Mouse (Mus musculus) midbrain, postnatal 0 days (tissue): ENCODE measurements around the gene Cntn1. TPM values are rescaled to one million over a fixed set of nuclear protein-coding genes. Genes with fewer than 3 reads are reported as not detected.

Experiments used
- ATAC-seq: fragments of 200-750 bp; cut with Nextera tagmentation; 2 replicates; pipeline ENCODE4 v1.8.0; 2017; ENCODE audit warnings: moderate number of reproducible peaks, mild to moderate bottlenecking, moderate TSS enrichment, moderate library complexity; ENCODE audit not compliant: low FRiP score
- DNase-seq: peaks from one replicate; pipeline ENCODE4 v3.0.0-alpha.2; 2015; ENCODE audit warnings: low spot score
- H3K27ac ChIP-seq: fragments of 300-500 bp; sonication (generic); 2 replicates; pipeline ENCODE4 v1.5.1; 2014; ENCODE audit warnings: low read depth, mild to moderate bottlenecking, low read length, mixed read lengths
- H3K27me3 ChIP-seq: fragments of 300-500 bp; sonication (generic); 2 replicates; pipeline ENCODE4 v1.6.1; 2014; ENCODE audit warnings: low read length, control low read depth, mixed read lengths; ENCODE audit not compliant: insufficient read depth
- H3K36me3 ChIP-seq: fragments of 300-500 bp; sonication (generic); 2 replicates; pipeline ENCODE4 v1.6.1; 2014; ENCODE audit warnings: low read length, control low read depth, mixed read lengths; ENCODE audit not compliant: insufficient read depth
- H3K4me1 ChIP-seq: fragments of 300-500 bp; sonication (generic); 2 replicates; pipeline ENCODE4 v1.6.1; 2014; ENCODE audit warnings: mild to moderate bottlenecking, control low read depth, antibody characterized with exemption, low read length, mixed read lengths; ENCODE audit not compliant: insufficient read depth
- H3K4me2 ChIP-seq: fragments of 300-500 bp; sonication (generic); 2 replicates; pipeline ENCODE4 v1.6.1; 2014; ENCODE audit warnings: low read depth, mild to moderate bottlenecking, low read length, mixed read lengths; ENCODE audit not compliant: poor library complexity, severe bottlenecking
- H3K4me3 ChIP-seq: fragments of 300-500 bp; sonication (generic); 2 replicates; pipeline ENCODE4 v1.5.1; 2014; ENCODE audit warnings: low read depth, mild to moderate bottlenecking, low read length, moderate library complexity
- H3K9ac ChIP-seq: fragments of 300-500 bp; sonication (generic); replicated peaks from 2 replicates; pipeline ENCODE4 v1.6.1; 2014; ENCODE audit warnings: mild to moderate bottlenecking, low read length, moderate library complexity, mixed read lengths; ENCODE audit not compliant: poor library complexity, severe bottlenecking
- H3K9me3 ChIP-seq: fragments of 300-500 bp; sonication (generic); 2 replicates; pipeline ENCODE4 v1.6.1; 2016; ENCODE audit warnings: low read length, control low read depth
- CTCF ChIP-seq: IDR thresholded peaks from 2 replicates; pipeline ENCODE4 v1.5.1; 2016; ENCODE audit warnings: antibody characterized with exemption, mild to moderate bottlenecking
- WGBS: fragments of 180-500 bp; shearing (Covaris S2); extraction: QIAGEN DNeasy Blood & Tissue Kit; methylation state at CpG from one replicate; pipeline ENCODE4 v1.1.7; 2014; 5-methylcytosine and 5-hydroxymethylcytosine counted together
- polyA plus RNA-seq: library from polyadenylated mRNA; unstranded; fragments of >200 nt; fragmentation: Nextera tagmentation; extraction: Ambion mirVana; gene quantifications from 2 replicates; pipeline ENCODE4 v1.2.1, GENCODE M21; 2015
- total RNA-seq: library from RNA; depleted of rRNA; stranded (reverse); fragments of >200 nt; gene quantifications from 2 replicates; pipeline ENCODE4 v1.2.3, GENCODE M21; 2014; rRNA removed

Gene Cntn1
- total and polyA plus RNA-seq, 2 experiments from 2014 or later = 153 to 300 TPM

- Histone ChIP-seq H3K36me3 (no peaks in the 10 kb centered on the region), H3K4me2 (no peak overlapping the region), H3K27me3 (no peaks in the 10 kb centered on the region), H3K9me3 (no peaks in the 10 kb centered on the region), H3K9ac (no peak overlapping the region), H3K4me1 (no peaks in the 10 kb centered on the region), H3K4me3 (no peak overlapping the region), H3K27ac (no peak overlapping the region)
- DNase-seq (peak; percentile 32), ATAC-seq (no peak)
- no peak for TF ChIP-seq CTCF
- WGBS = 58% methylated on average over 6 of the region's 6 CpGs
Observed at GRCm38 (mm10) chr15:92364153-92364552, 313.2 kb downstream of the Cntn1 start.

- Histone ChIP-seq H3K27me3 (no peaks in the 10 kb centered on the region), H3K9me3 (no peaks in the 10 kb centered on the region), H3K36me3 (no peaks in the 10 kb centered on the region), H3K4me2 (no peak overlapping the region), H3K27ac (no peak overlapping the region), H3K4me3 (no peak overlapping the region), H3K4me1 (no peaks in the 10 kb centered on the region), H3K9ac (no peak overlapping the region)
- no peak for DNase-seq
- no peak for ATAC-seq
- TF ChIP-seq CTCF = no peak
Observed at GRCm38 (mm10) chr15:92364592-92364991, 313.6 kb downstream of the Cntn1 start.

Other genes with a start within 250 kb of the Cntn1 start
- gene Smgc, start 212.9 kb upstream of the Cntn1 start, total RNA-seq = not detected in 2 replicates
- gene Smgc, start 212.9 kb upstream of the Cntn1 start, polyA plus RNA-seq = not detected in 2 replicates